Mouse (Mus musculus) embryonic facial prominence, embryonic 14.5 days (tissue): ENCODE results near the gene Mcu. TPM values are rescaled to one million over a fixed set of nuclear protein-coding genes. Genes with fewer than 3 reads are reported as not detected.
A peak's percentile ranks its signal among the peaks of the same experiment; 100 is the strongest.

ENCODE experiments used
- ATAC-seq: fragments of 200-750 bp; cut with Nextera tagmentation; 2 replicates; pipeline ENCODE4 v1.8.0; 2017; ENCODE audit warnings: low read depth, moderate number of reproducible peaks, moderate TSS enrichment
- DNase-seq: peaks from one replicate; pipeline ENCODE4 v3.0.0-alpha.2; 2015; ENCODE audit warnings: low spot score
- H3K27ac ChIP-seq: fragments of 300-500 bp; sonication (generic); replicated peaks from 2 replicates; pipeline ENCODE4 v1.5.1; 2014; ENCODE audit warnings: low read depth, mild to moderate bottlenecking, low read length, moderate library complexity
- H3K27me3 ChIP-seq: fragments of 300-500 bp; sonication (generic); replicated peaks from 2 replicates; pipeline ENCODE4 v1.6.1; 2014; ENCODE audit warnings: low read length; ENCODE audit not compliant: control insufficient read depth, insufficient read depth
- H3K36me3 ChIP-seq: fragments of 300-500 bp; sonication (generic); 2 replicates; pipeline ENCODE4 v1.6.1; 2014; ENCODE audit warnings: low read length, mixed read lengths; ENCODE audit not compliant: control insufficient read depth, insufficient read depth
- H3K4me1 ChIP-seq: fragments of 300-500 bp; sonication (generic); 2 replicates; pipeline ENCODE4 v1.6.1; 2014; ENCODE audit warnings: antibody characterized with exemption, low read length; ENCODE audit not compliant: control insufficient read depth, insufficient read depth
- H3K4me2 ChIP-seq: fragments of 300-500 bp; sonication (generic); 2 replicates; pipeline ENCODE4 v1.6.1; 2014; ENCODE audit warnings: low read depth, mild to moderate bottlenecking, low read length, moderate library complexity, mixed read lengths
- H3K4me3 ChIP-seq: fragments of 300-500 bp; sonication (generic); 2 replicates; pipeline ENCODE4 v1.5.1; 2014; ENCODE audit warnings: low read depth, mild to moderate bottlenecking, low read length
- H3K9ac ChIP-seq: fragments of 300-500 bp; sonication (generic); 2 replicates; pipeline ENCODE4 v1.6.1; 2014; ENCODE audit warnings: low read depth, mild to moderate bottlenecking, low read length, moderate library complexity, mixed read lengths
- H3K9me3 ChIP-seq: fragments of 300-500 bp; sonication (generic); 2 replicates; pipeline ENCODE4 v1.6.1; 2016; ENCODE audit warnings: low read length; ENCODE audit not compliant: control insufficient read depth
- WGBS: fragments of 180-500 bp; shearing (Covaris S2); extraction: QIAGEN DNeasy Blood & Tissue Kit; methylation state at CpG from one replicate; pipeline ENCODE4 v1.1.7; 2014; 5-methylcytosine and 5-hydroxymethylcytosine counted together
- polyA plus RNA-seq: library from polyadenylated mRNA; unstranded; fragments of >200 nt; fragmentation: Nextera tagmentation; extraction: Ambion mirVana; gene quantifications from 2 replicates; pipeline ENCODE4 v1.2.1, GENCODE M21; 2014

The Mcu gene
- polyA plus RNA-seq, 1 experiment from 2014 or later, result 48.1 TPM

DNA sequence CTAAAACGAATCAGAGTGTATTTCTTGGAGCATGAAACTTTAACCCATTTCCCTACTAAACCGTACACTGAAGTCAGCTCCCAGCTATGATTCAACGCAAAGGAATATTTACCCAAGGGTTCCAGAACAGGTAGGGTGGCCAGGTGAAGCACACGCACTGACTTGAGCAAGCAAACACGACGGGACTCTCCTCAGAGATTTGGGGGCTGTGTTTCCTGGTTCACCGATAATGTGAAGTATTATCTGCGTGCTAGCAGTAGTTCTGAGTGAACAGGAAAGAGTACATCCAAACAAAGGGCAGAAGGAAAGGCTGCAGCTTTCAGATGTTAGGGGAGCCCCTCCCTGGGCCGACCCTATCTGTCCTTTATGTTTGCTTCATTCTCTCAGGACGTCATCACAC is 4.9 kb upstream of the Mcu start:
- no peak overlapping the region for H3K9ac ChIP-seq

DNA sequence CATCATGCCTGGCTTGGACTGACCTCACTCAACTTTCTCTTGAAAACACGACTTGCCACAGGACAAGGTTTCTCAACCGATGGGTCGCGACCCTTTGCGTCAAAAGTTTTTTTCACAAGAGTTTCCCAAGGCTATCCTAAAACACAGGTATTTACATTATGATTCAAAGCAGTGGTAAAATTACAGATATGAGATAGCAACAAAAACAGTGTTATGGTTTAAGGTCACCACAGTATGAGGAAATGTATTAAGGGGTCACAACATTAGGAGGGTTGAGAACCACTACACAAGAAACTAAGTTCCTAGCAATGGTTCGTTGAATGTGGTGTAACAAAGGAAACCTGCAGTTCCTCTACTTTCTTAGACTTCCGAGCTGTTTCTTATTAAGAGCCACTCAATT is 1.3 kb upstream of the Mcu start:
- H3K4me1 ChIP-seq, result peaks cover 19% of the 10 kb centered on the region
- no peak overlapping the region for H3K27ac ChIP-seq
- no peak overlapping the region for H3K4me3 ChIP-seq
- H3K9ac ChIP-seq, result no peak overlapping the region
- WGBS, result 86% methylated on average over 7 of the region's 7 CpGs
- DNase-seq (no peak), ATAC-seq (no peak)
- no peak overlapping the region for H3K4me2 ChIP-seq
- no peaks in the 10 kb centered on the region for H3K27me3 ChIP-seq
- H3K36me3 ChIP-seq, result no peaks in the 10 kb centered on the region
- no peaks in the 10 kb centered on the region for H3K9me3 ChIP-seq

More for the DNA sequence above, 4.9 kb upstream of the Mcu start:
- Histone ChIP-seq H3K36me3 (no peaks in the 10 kb centered on the region), H3K27ac (no peak overlapping the region), H3K27me3 (no peaks in the 10 kb centered on the region), H3K4me1 (0 out of 2 replicates have a peak, but pooled peaks cover 3% of the 10 kb centered on the region), H3K4me2 (no peak overlapping the region), H3K4me3 (no peak overlapping the region), H3K9me3 (no peaks in the 10 kb centered on the region)
- 65% methylated on average over 10 of the region's 10 CpGs for WGBS
- no peak for ATAC-seq
- DNase-seq, result no peak

DNA sequence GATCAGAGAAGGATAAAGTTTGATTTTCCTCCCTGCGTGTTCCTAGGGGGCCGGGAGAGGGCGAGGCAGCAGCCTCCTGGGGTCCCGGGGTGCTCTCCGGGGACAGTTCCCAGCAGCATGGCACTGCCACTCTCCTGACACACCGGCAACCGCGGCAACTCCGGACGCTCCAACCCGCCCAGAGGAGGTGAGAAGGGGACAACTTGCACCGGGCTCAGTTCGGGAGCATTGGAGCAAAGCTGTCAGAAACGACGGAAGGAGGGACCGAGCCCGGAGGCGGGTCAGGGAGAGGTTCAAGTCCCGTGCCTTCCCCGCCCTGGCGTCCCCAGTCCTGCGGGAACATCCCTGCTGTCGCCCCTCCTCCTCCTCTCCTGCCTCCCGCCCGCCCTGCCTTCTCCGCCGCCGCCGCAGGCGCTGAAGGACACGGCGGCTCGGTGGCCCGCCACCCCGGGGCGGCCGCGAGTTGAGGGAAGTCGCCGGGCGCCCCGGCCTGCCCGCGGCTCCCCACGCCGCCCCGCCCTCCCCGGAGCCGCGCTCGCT is 441 bp downstream of the Mcu start, which contains the start of gene Gm10322:
Gene Gm10322, plus strand, starts transcription at position 83 of the 540 bp plus-strand sequence.
- DNase-seq, result peak; percentile 60
- Histone ChIP-seq H3K4me2 (peak within 1 kb of the TSS; percentile 80), H3K4me3 (peak within 1 kb of the TSS; percentile 95), H3K27ac (peak within 1 kb of the TSS; percentile 83), H3K9ac (peak within 1 kb of the TSS; percentile 93), H3K4me1 (peaks cover 19% of the 10 kb centered on the region), H3K27me3 (no peaks in the 10 kb centered on the region), H3K9me3 (no peaks in the 10 kb centered on the region), H3K36me3 (no peaks in the 10 kb centered on the region)
- ATAC-seq, result peak; percentile 77
- WGBS, result 0% methylated on average over 11 of the region's 51 CpGs

DNA sequence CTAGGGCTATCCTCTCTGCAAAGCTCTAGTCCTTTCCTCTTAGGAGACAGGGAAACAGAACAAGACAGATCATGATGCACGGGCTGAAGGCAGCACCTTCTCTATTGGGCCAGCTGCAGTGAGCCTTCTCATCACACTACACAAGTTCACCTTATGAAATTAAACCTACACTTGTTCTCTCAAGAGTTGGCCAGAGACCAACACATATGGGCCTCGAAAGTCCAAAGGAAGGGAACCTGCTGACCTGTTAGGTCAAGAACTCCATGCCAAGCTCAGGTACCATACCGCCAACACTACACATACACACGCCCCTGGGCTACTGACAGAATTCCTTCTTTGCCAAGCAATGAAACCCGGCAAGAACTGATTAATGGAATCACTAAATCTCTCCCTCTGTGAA is 1.1 kb downstream of the Mcu start:
- H3K36me3 ChIP-seq, result no peaks in the 10 kb centered on the region
- ATAC-seq (no peak), DNase-seq (no peak)
- H3K9me3 ChIP-seq, result no peaks in the 10 kb centered on the region
- H3K9ac ChIP-seq, result peak overlapping the region; percentile 93
- H3K4me3 ChIP-seq, result peak overlapping the region; percentile 95
- H3K4me1 ChIP-seq, result peaks cover 19% of the 10 kb centered on the region
- 27% methylated on average over 5 of the region's 5 CpGs for WGBS
- no peak overlapping the region for H3K27ac ChIP-seq
- H3K4me2 ChIP-seq, result peak overlapping the region; percentile 80
- no peaks in the 10 kb centered on the region for H3K27me3 ChIP-seq

DNA sequence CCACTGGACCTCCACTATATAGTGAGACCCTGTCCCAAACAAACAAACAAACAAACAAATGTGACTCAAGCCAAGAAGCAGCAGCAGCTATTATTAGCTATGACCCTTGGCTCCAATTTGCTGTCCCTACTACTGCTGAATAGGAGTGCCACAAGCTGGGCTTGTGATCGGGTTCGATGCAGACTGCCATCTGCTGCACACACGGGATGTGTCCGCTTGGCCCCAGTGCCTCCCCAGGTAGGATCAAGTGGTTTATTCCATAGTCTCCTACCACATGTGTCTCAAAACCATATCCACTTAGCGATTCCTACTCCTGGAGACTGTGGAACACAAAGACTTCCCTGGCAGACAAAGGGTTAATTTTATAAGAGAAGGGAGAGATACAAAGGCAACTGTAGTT is 2.4 kb downstream of the Mcu start:
- ATAC-seq, result no peak
- no peak for DNase-seq
- Histone ChIP-seq H3K4me3 (no peak overlapping the region), H3K4me1 (peaks cover 19% of the 10 kb centered on the region), H3K36me3 (no peaks in the 10 kb centered on the region), H3K4me2 (no peak overlapping the region), H3K9me3 (no peaks in the 10 kb centered on the region), H3K9ac (no peak overlapping the region), H3K27me3 (no peaks in the 10 kb centered on the region), H3K27ac (no peak overlapping the region)
- WGBS, result 78% methylated on average over 5 of the region's 5 CpGs

DNA sequence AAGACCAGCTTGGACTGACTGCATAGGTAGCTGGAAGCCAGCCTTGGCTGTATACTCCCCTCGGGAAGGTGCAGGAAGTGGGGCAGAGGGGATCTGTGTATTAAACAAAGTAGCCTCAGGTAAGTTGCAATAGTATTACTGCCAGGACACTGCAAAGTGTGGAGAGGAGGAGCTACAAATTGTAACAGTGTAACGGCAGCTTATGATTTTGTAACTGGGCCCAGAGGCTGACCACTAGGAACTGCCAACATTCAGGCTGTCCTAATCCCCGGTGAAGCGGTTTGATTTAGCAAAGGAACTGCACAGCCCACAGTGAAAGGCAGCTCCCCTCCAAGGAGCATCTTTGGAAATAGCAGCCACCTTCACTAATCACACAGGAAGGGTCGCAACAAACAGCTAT is 3.2 kb downstream of the Mcu start:
- no peaks in the 10 kb centered on the region for H3K36me3 ChIP-seq
- no peaks in the 10 kb centered on the region for H3K9me3 ChIP-seq
- no peak overlapping the region for H3K4me2 ChIP-seq
- DNase-seq, result no peak
- H3K4me1 ChIP-seq, result peaks cover 21% of the 10 kb centered on the region
- 74% methylated on average over 5 of the region's 5 CpGs for WGBS
- H3K4me3 ChIP-seq, result no peak overlapping the region
- ATAC-seq, result no peak
- H3K27me3 ChIP-seq, result no peaks in the 10 kb centered on the region
- no peak overlapping the region for H3K27ac ChIP-seq
- H3K9ac ChIP-seq, result no peak overlapping the region

DNA sequence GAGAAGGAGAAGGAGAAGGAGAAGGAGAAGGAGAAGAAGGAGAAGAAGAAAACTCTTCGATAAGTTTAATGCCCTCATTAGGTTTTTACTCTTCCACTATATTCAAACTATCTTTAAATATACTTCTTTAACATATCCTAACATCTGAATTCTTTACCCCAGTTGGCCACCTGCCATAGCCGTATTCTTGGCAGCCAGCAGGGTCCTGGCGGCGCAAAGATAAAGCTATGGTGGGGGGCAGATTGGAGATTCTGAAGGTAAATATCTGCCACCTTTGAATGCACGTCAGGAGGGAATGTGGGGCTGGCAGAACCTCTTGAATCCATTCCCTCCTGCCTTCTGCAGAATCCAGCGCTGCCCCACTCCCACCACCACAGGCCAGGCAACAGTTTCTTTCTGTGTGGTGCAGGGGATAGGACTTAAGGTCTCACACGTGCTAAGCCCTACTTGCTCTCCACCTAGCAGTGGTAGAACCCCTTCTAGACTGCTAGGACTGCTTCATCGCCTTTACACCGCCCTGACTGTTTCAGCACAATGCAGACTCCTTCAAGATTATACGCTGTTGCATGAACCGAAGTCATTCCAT is 11.5 kb downstream of the Mcu start:
- no peak overlapping the region for H3K27ac ChIP-seq
- H3K4me1 ChIP-seq, result peaks cover 4% of the 10 kb centered on the region; the same call in 1 of the 2 replicates
- no peaks in the 10 kb centered on the region for H3K36me3 ChIP-seq
- no peak for DNase-seq
- no peak overlapping the region for H3K9ac ChIP-seq
- no peaks in the 10 kb centered on the region for H3K27me3 ChIP-seq
- WGBS, result 73% methylated on average over 11 of the region's 11 CpGs
- no peaks in the 10 kb centered on the region for H3K9me3 ChIP-seq
- no peak overlapping the region for H3K4me3 ChIP-seq
- ATAC-seq, result no peak
- H3K4me2 ChIP-seq, result no peak overlapping the region

DNA sequence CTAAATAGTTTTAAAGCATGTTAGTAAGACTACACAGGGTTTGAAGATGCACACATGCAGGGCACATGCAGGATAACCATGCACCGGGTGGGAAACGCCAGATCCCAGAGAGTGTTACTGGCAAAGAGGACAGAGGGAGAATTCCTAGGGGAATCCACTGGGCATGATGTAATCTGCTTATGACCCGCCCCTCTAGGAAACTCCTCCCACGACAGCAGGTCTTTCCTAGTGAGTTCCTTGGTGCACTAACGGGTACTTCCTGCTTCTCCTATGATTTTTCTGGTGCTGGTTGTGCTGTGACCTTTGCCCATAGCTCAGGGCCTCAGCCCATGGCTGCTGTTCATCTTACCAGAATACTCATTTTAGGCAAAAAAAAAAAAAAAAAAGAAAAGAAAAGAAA is 12.6 kb downstream of the Mcu start:
- WGBS, result 46% methylated on average over 5 of the region's 5 CpGs
- Histone ChIP-seq H3K9ac (no peak overlapping the region), H3K27ac (no peak overlapping the region), H3K36me3 (no peaks in the 10 kb centered on the region), H3K9me3 (no peaks in the 10 kb centered on the region), H3K4me1 (peaks cover 4% of the 10 kb centered on the region; the same call in 1 of the 2 replicates), H3K4me3 (no peak overlapping the region), H3K27me3 (no peaks in the 10 kb centered on the region), H3K4me2 (no peak overlapping the region)
- no peak for ATAC-seq
- no peak for DNase-seq

DNA sequence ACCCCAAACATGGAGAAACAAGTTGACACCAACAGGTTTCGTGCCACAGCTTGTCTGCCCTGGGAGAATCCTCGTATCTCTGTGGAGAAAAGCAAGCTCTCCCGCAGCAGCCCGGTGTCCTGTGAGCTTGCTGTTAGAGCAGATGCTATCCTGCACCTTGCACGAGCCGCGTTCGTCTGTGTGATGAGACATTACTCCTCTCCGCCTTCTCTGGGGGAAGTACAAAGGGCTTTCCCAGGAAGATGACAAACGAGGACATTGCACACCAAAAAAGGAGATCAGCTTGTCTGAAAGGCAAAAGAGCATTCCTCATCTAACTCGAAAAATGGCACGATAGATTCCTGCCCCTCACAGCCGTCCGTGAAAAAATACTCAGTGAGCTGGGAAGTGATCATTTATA is 13.6 kb downstream of the Mcu start:
- no peaks in the 10 kb centered on the region; the same call in 1 of the 2 replicates for H3K4me1 ChIP-seq
- ATAC-seq, result no peak
- H3K36me3 ChIP-seq, result no peaks in the 10 kb centered on the region
- no peak for DNase-seq
- H3K27ac ChIP-seq, result no peak overlapping the region
- 70% methylated on average over 14 of the region's 14 CpGs for WGBS
- H3K4me3 ChIP-seq, result no peak overlapping the region
- H3K9ac ChIP-seq, result no peak overlapping the region
- no peaks in the 10 kb centered on the region for H3K27me3 ChIP-seq
- H3K9me3 ChIP-seq, result no peaks in the 10 kb centered on the region
- H3K4me2 ChIP-seq, result no peak overlapping the region
